Mouse (Mus musculus) liver, adult 2 months (tissue): ENCODE results near the gene Ttyh3.

Experiments used
- CTCF ChIP-seq: fragments of 200-500 bp; IDR thresholded peaks from 2 replicates; pipeline ENCODE4 v1.5.1; 2011; ENCODE audit warnings: low read depth, low read length, control low read depth
- POLR2A ChIP-seq: fragments of 200-500 bp; IDR thresholded peaks from 2 replicates; pipeline ENCODE4 v1.6.1; 2011; ENCODE audit warnings: low read length, control low read depth; ENCODE audit not compliant: insufficient read depth; ENCODE audit errors: extremely low read depth

GRCm38 (mm10) chr5:140607836-140608633 is 40.8 kb downstream of the Ttyh3 start:
- TF ChIP-seq POLR2A = no peak
- TF ChIP-seq CTCF = no peak
